Mouse (Mus musculus): ENCODE measurements at regions not wholly inside any gene's neighbourhood (a gene's known extent, or its start where the extent isn't known, plus 50 kb on each side); places are given as distances from the start of the nearest gene placed in this dataset.
"Not testable (repeated sequence)": the region's sequence is repeated elsewhere in the genome, so short reads cannot be mapped to it uniquely, and the experiment has no call there.

GRCm38 (mm10) chr4:31225741-31226140 is 738.2 kb upstream of the Map3k7 start:
- no peak for DNase-seq (ENCODE audit: low spot score)

- DNase-seq (ENCODE audit: low spot score): no peak
Observed at GRCm38 (mm10) chr4:31268825-31269495, 694.9 kb upstream of the Map3k7 start.

- DNase-seq (ENCODE audit: low spot score): no peak
Observed at GRCm38 (mm10) chr4:31274131-31274530, 689.8 kb upstream of the Map3k7 start.

- no peak for DNase-seq (ENCODE audit: low spot score)
Observed at GRCm38 (mm10) chr4:31290301-31290975, 673.5 kb upstream of the Map3k7 start.

- no peak for DNase-seq (ENCODE audit: low spot score)
Observed at GRCm38 (mm10) chr4:31293752-31294151, 670.1 kb upstream of the Map3k7 start.

- DNase-seq (ENCODE audit: low spot score): no peak
Observed at GRCm38 (mm10) chr4:31297848-31298247, 666.0 kb upstream of the Map3k7 start.

GRCm38 (mm10) chr4:31319269-31319668 is 644.6 kb upstream of the Map3k7 start:
- DNase-seq (ENCODE audit: low spot score): no peak

GRCm38 (mm10) chr4:31320734-31321507 is 643.0 kb upstream of the Map3k7 start:
- no peak for DNase-seq (ENCODE audit: low spot score)

GRCm38 (mm10) chr4:31323816-31324215 is 640.1 kb upstream of the Map3k7 start:
- peak; percentile 15 for DNase-seq (ENCODE audit: low spot score)

GRCm38 (mm10) chr4:31328798-31329197 is 635.1 kb upstream of the Map3k7 start:
- DNase-seq (ENCODE audit: low spot score): no peak

- DNase-seq (ENCODE audit: low spot score): no peak
Observed at GRCm38 (mm10) chr4:31331053-31331452, 632.8 kb upstream of the Map3k7 start.

GRCm38 (mm10) chr4:31335686-31336085 is 628.2 kb upstream of the Map3k7 start:
- DNase-seq (ENCODE audit: low spot score): no peak

- DNase-seq (ENCODE audit: low spot score): no peak
Observed at GRCm38 (mm10) chr4:31337980-31338379, 625.9 kb upstream of the Map3k7 start.

GRCm38 (mm10) chr4:31343312-31344248 is 620.3 kb upstream of the Map3k7 start:
- DNase-seq (ENCODE audit: low spot score): no peak

GRCm38 (mm10) chr4:31354046-31354445 is 609.9 kb upstream of the Map3k7 start:
- not testable (repeated sequence) for DNase-seq (ENCODE audit: low spot score)

GRCm38 (mm10) chr4:31354953-31355352 is 608.9 kb upstream of the Map3k7 start:
- DNase-seq (ENCODE audit: low spot score): no peak

GRCm38 (mm10) chr4:31366172-31366571 is 597.7 kb upstream of the Map3k7 start:
- DNase-seq (ENCODE audit: low spot score): no peak

GRCm38 (mm10) chr4:31367031-31367430 is 596.9 kb upstream of the Map3k7 start:
- DNase-seq (ENCODE audit: low spot score): no peak

- no peak for DNase-seq (ENCODE audit: low spot score)
Observed at GRCm38 (mm10) chr4:31370062-31370461, 593.8 kb upstream of the Map3k7 start.

- DNase-seq (ENCODE audit: low spot score): no peak
Observed at GRCm38 (mm10) chr4:31381069-31381969, 582.6 kb upstream of the Map3k7 start.

Measured in adipocyte (in vitro differentiated cells).